Mouse (Mus musculus) testis, adult 2 months (tissue): ENCODE results near the gene Bbs9. TPM values are rescaled to one million over a fixed set of nuclear protein-coding genes. Genes with fewer than 3 reads are reported as not detected.

Source experiments
- H3K27ac ChIP-seq: fragments of 200-500 bp; 2 replicates; pipeline ENCODE4 v1.5.1; 2012; ENCODE audit warnings: low read depth, low read length; ENCODE audit not compliant: control insufficient read depth, insufficient read depth
- H3K27me3 ChIP-seq: fragments of 200-500 bp; 2 replicates; pipeline ENCODE4 v1.6.1; 2012; ENCODE audit warnings: mild to moderate bottlenecking, low read length, moderate library complexity; ENCODE audit not compliant: control insufficient read depth, insufficient read depth
- H3K36me3 ChIP-seq: fragments of 200-500 bp; 2 replicates; pipeline ENCODE4 v1.6.1; 2012; ENCODE audit warnings: mild to moderate bottlenecking, low read length; ENCODE audit not compliant: control insufficient read depth, insufficient read depth
- H3K4me1 ChIP-seq: fragments of 200-500 bp; 2 replicates; pipeline ENCODE4 v1.6.1; 2012; ENCODE audit warnings: low read length; ENCODE audit not compliant: control insufficient read depth, insufficient read depth
- H3K4me3 ChIP-seq: fragments of 200-500 bp; 2 replicates; pipeline ENCODE4 v1.5.1; 2012; ENCODE audit warnings: low read depth, mild to moderate bottlenecking, low read length, moderate library complexity, mixed read lengths; ENCODE audit not compliant: control insufficient read depth
- CTCF ChIP-seq: fragments of 200-500 bp; IDR thresholded peaks from 2 replicates; pipeline ENCODE4 v1.5.1; 2012; ENCODE audit warnings: low read depth, mild to moderate bottlenecking, inconsistent platforms, low read length, moderate library complexity; ENCODE audit not compliant: control insufficient read depth, insufficient read depth, insufficient replicate concordance
- POLR2A ChIP-seq: fragments of 200-500 bp; IDR thresholded peaks from 2 replicates; pipeline ENCODE4 v1.6.1; 2012; ENCODE audit warnings: low read depth, mild to moderate bottlenecking, inconsistent platforms, low read length, moderate library complexity; ENCODE audit not compliant: control insufficient read depth
- polyA plus RNA-seq: library from polyadenylated mRNA; depleted of rRNA; stranded (reverse); fragments of >200 nt; gene quantifications from 2 replicates; pipeline ENCODE4 v1.2.3, GENCODE M21; 2012

Bbs9 gene
- polyA plus RNA-seq, 1 experiment, result 55.3 TPM

GRCm38 (mm10) chr9:22455041-22455440, 20.5 kb upstream of the Bbs9 start:
- H3K4me3 ChIP-seq, result no peak overlapping the region
- no peak for TF ChIP-seq POLR2A
- TF ChIP-seq CTCF, result no peak
- no peak overlapping the region for H3K27ac ChIP-seq
- H3K36me3 ChIP-seq, result peaks cover 6% of the 10 kb centered on the region
- no peaks in the 10 kb centered on the region for H3K4me1 ChIP-seq
- no peaks in the 10 kb centered on the region for H3K27me3 ChIP-seq

GRCm38 (mm10) chr9:22457142-22457835, 18.2 kb upstream of the Bbs9 start:
- Histone ChIP-seq H3K27ac (no peak overlapping the region), H3K4me1 (no peaks in the 10 kb centered on the region), H3K4me3 (no peak overlapping the region), H3K36me3 (peaks cover 6% of the 10 kb centered on the region), H3K27me3 (no peaks in the 10 kb centered on the region)
- TF ChIP-seq CTCF, result no peak
- no peak for TF ChIP-seq POLR2A

GRCm38 (mm10) chr9:22461946-22462345, 13.6 kb upstream of the Bbs9 start:
- Histone ChIP-seq H3K4me3 (no peak overlapping the region), H3K36me3 (no peaks in the 10 kb centered on the region; the same call in none of the 2 replicates), H3K4me1 (no peaks in the 10 kb centered on the region; the same call in 1 of the 2 replicates), H3K27me3 (no peaks in the 10 kb centered on the region), H3K27ac (no peak overlapping the region)
- TF ChIP-seq POLR2A, result no peak
- no peak for TF ChIP-seq CTCF

GRCm38 (mm10) chr9:22466212-22466611, 9.3 kb upstream of the Bbs9 start:
- peaks cover 2% of the 10 kb centered on the region for H3K4me1 ChIP-seq
- TF ChIP-seq CTCF, result no peak
- no peak for TF ChIP-seq POLR2A
- no peaks in the 10 kb centered on the region for H3K27me3 ChIP-seq
- H3K27ac ChIP-seq, result no peak overlapping the region
- H3K36me3 ChIP-seq, result no peaks in the 10 kb centered on the region; the same call in 1 of the 2 replicates
- H3K4me3 ChIP-seq, result no peak overlapping the region

- no peaks in the 10 kb centered on the region; the same call in 1 of the 2 replicates for H3K36me3 ChIP-seq
- H3K4me1 ChIP-seq, result peaks cover 2% of the 10 kb centered on the region
- H3K27ac ChIP-seq, result peak overlapping the region; percentile 92
- TF ChIP-seq POLR2A (no peak), CTCF (no peak)
- H3K4me3 ChIP-seq, result peak overlapping the region; percentile 92
- no peaks in the 10 kb centered on the region for H3K27me3 ChIP-seq
These were observed 7.9 kb upstream of the Bbs9 start for GRCm38 (mm10) chr9:22467371-22468169.

GRCm38 (mm10) chr9:22468170-22468898, 7.2 kb upstream of the Bbs9 start:
- no peak for TF ChIP-seq CTCF
- TF ChIP-seq POLR2A, result peak; percentile 97
- no peaks in the 10 kb centered on the region; the same call in 1 of the 2 replicates for H3K36me3 ChIP-seq
- peak overlapping the region; percentile 92 for H3K27ac ChIP-seq
- H3K4me1 ChIP-seq, result peaks cover 2% of the 10 kb centered on the region
- H3K27me3 ChIP-seq, result no peaks in the 10 kb centered on the region
- H3K4me3 ChIP-seq, result peak overlapping the region; percentile 92

- H3K36me3 ChIP-seq, result no peaks in the 10 kb centered on the region; the same call in 1 of the 2 replicates
- H3K27ac ChIP-seq, result no peak overlapping the region
- no peak for TF ChIP-seq POLR2A
- TF ChIP-seq CTCF, result no peak
- H3K4me3 ChIP-seq, result no peak overlapping the region
- H3K27me3 ChIP-seq, result no peaks in the 10 kb centered on the region
- peaks cover 2% of the 10 kb centered on the region for H3K4me1 ChIP-seq
These were observed 6.6 kb upstream of the Bbs9 start for GRCm38 (mm10) chr9:22468899-22469259.
